Mouse (Mus musculus) small intestine, adult 2 months (tissue): Measurements from ENCODE around the gene Cpd. TPM values are rescaled to one million over a fixed set of nuclear protein-coding genes. Genes with fewer than 3 reads are reported as not detected.

Experiments used
- H3K27ac ChIP-seq: fragments of 200-500 bp; 2 replicates; pipeline ENCODE4 v1.5.1; 2012; ENCODE audit warnings: low read depth, low read length, control low read depth, inconsistent platforms; ENCODE audit not compliant: insufficient read depth
- H3K27me3 ChIP-seq: fragments of 200-500 bp; 2 replicates; pipeline ENCODE4 v1.6.1; 2012; ENCODE audit warnings: mild to moderate bottlenecking, moderate library complexity, low read length, inconsistent platforms; ENCODE audit not compliant: control insufficient read depth, insufficient read depth
- H3K36me3 ChIP-seq: fragments of 200-500 bp; 2 replicates; pipeline ENCODE4 v1.6.1; 2012; ENCODE audit warnings: mild to moderate bottlenecking, low read length, control low read depth, inconsistent platforms; ENCODE audit not compliant: control insufficient read depth, insufficient read depth
- H3K4me1 ChIP-seq: fragments of 200-500 bp; 2 replicates; pipeline ENCODE4 v1.6.1; 2012; ENCODE audit warnings: low read length, inconsistent platforms, mixed read lengths; ENCODE audit not compliant: control insufficient read depth, insufficient read depth, insufficient read length
- H3K4me3 ChIP-seq: fragments of 200-500 bp; 2 replicates; pipeline ENCODE4 v1.5.1; 2012; ENCODE audit warnings: low read depth, mild to moderate bottlenecking, control low read depth, inconsistent platforms, low read length, moderate library complexity
- CTCF ChIP-seq: fragments of 200-500 bp; IDR thresholded peaks from 2 replicates; pipeline ENCODE4 v1.5.1; 2012; ENCODE audit warnings: low read depth, mild to moderate bottlenecking, control low read depth, inconsistent platforms, low read length, moderate library complexity, mixed read lengths; ENCODE audit not compliant: insufficient replicate concordance, insufficient read length; ENCODE audit errors: extremely low read depth
- POLR2A ChIP-seq: fragments of 200-500 bp; IDR thresholded peaks from 2 replicates; pipeline ENCODE4 v1.6.1; 2012; ENCODE audit warnings: low read depth, mild to moderate bottlenecking, control low read depth, inconsistent platforms, low read length, moderate library complexity
- WGBS: fragments of 180-500 bp; shearing (Covaris S2); methylation state at CpG from one replicate; pipeline ENCODE4 v1.1.7; 2018; 5-methylcytosine and 5-hydroxymethylcytosine counted together
- polyA plus RNA-seq: library from polyadenylated mRNA; depleted of rRNA; stranded (reverse); fragments of >200 nt; gene quantifications from 2 replicates; pipeline ENCODE4 v1.2.3, GENCODE M21; 2012

The Cpd gene
- polyA plus RNA-seq, 1 experiment, result 16.3 TPM

- H3K36me3 ChIP-seq, result peaks cover 46% of the 10 kb centered on the region
- no peaks in the 10 kb centered on the region for H3K4me1 ChIP-seq
- H3K4me3 ChIP-seq, result no peak overlapping the region
- H3K27me3 ChIP-seq, result no peaks in the 10 kb centered on the region
- WGBS, result 93% methylated on average over 1 of the region's 1 CpGs
- H3K27ac ChIP-seq, result no peak overlapping the region
- TF ChIP-seq CTCF (no peak), POLR2A (no peak)
Observed at GRCm38 (mm10) chr11:76789252-76789651, 57.6 kb downstream of the Cpd start.

GRCm38 (mm10) chr11:76775533-76775932, 71.3 kb downstream of the Cpd start:
- Histone ChIP-seq H3K36me3 (0 out of 2 replicates have a peak, but pooled peaks cover 3% of the 10 kb centered on the region), H3K4me3 (no peak overlapping the region), H3K27ac (no peak overlapping the region), H3K4me1 (no peaks in the 10 kb centered on the region), H3K27me3 (no peaks in the 10 kb centered on the region)
- WGBS, result 78% methylated on average over 8 of the region's 8 CpGs
- TF ChIP-seq CTCF (no peak), POLR2A (no peak)

- 31% methylated on average over 3 of the region's 3 CpGs for WGBS
- Histone ChIP-seq H3K27me3 (no peaks in the 10 kb centered on the region), H3K36me3 (no peaks in the 10 kb centered on the region), H3K27ac (no peak overlapping the region), H3K4me3 (no peak overlapping the region), H3K4me1 (no peaks in the 10 kb centered on the region; the same call in 1 of the 2 replicates)
- TF ChIP-seq POLR2A (no peak), CTCF (no peak)
Observed at GRCm38 (mm10) chr11:76773811-76774210, 73.0 kb downstream of the Cpd start.

GRCm38 (mm10) chr11:76770566-76770965, 76.3 kb downstream of the Cpd start:
- Histone ChIP-seq H3K36me3 (no peaks in the 10 kb centered on the region), H3K27me3 (no peaks in the 10 kb centered on the region), H3K4me3 (no peak overlapping the region), H3K27ac (no peak overlapping the region), H3K4me1 (no peaks in the 10 kb centered on the region; the same call in 1 of the 2 replicates)
- TF ChIP-seq CTCF, result no peak
- no peak for TF ChIP-seq POLR2A
- 57% methylated on average over 5 of the region's 5 CpGs for WGBS

- Histone ChIP-seq H3K36me3 (peaks cover 14% of the 10 kb centered on the region), H3K4me3 (no peak overlapping the region), H3K27me3 (no peaks in the 10 kb centered on the region), H3K4me1 (peaks cover 2% of the 10 kb centered on the region; the same call in 1 of the 2 replicates), H3K27ac (no peak overlapping the region)
- 8% methylated on average over 4 of the region's 4 CpGs for WGBS
- TF ChIP-seq POLR2A (no peak), CTCF (no peak)
Observed at GRCm38 (mm10) chr11:76763741-76764122, 83.1 kb downstream of the Cpd start.

- 1% methylated on average over 28 of the region's 28 CpGs for WGBS
- peaks cover 2% of the 10 kb centered on the region; the same call in 1 of the 2 replicates for H3K4me1 ChIP-seq
- TF ChIP-seq CTCF, result peak; percentile 91
- peak; percentile 76; the same call in 1 of the 2 replicates for TF ChIP-seq POLR2A
- peaks cover 18% of the 10 kb centered on the region for H3K36me3 ChIP-seq
- peak within 1 kb of the TSS; percentile 98 for H3K4me3 ChIP-seq
- H3K27ac ChIP-seq, result peak within 1 kb of the TSS; percentile 81
- H3K27me3 ChIP-seq, result no peaks in the 10 kb centered on the region
Observed at GRCm38 (mm10) chr11:76763053-76763740, 83.6 kb downstream of the Cpd start, which contains the start of gene Gosr1. TSS of gene Gosr1 (minus strand) at chr11:76763579.

GRCm38 (mm10) chr11:76752276-76752675, 94.5 kb downstream of the Cpd start:
- no peak overlapping the region for H3K4me3 ChIP-seq
- 85% methylated on average over 3 of the region's 3 CpGs for WGBS
- H3K27ac ChIP-seq, result no peak overlapping the region
- no peaks in the 10 kb centered on the region for H3K4me1 ChIP-seq
- H3K27me3 ChIP-seq, result no peaks in the 10 kb centered on the region
- TF ChIP-seq CTCF (no peak), POLR2A (no peak)
- peaks cover 65% of the 10 kb centered on the region for H3K36me3 ChIP-seq
